Mouse (Mus musculus): ENCODE measurements at regions not wholly inside any gene's neighbourhood (a gene's known extent, or its start where the extent isn't known, plus 50 kb on each side); places are given as distances from the start of the nearest gene placed in this dataset.

DNA sequence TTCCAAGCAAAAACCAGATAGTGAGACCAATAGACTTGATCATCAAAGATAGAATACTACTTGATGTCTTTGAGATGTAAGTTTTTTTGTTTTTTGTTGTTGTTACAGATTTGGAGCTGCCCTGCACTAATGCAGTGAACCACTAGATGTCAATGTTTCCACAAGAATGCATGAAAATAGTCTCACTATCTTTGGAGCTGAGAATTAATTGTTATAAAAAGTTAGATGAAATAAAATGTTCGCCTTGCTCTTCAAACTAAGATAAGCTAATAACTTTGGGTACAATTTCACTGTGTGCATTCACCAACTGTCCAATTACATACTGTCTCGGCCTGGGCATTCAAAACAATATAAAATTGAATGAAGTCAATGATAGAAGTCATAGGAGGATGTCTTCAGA, 223.2 kb upstream of the Agtr1b start:
- H3K27me3 ChIP-seq (ENCODE audit: insufficient read depth, poor library complexity, severe bottlenecking) = no peaks in the 10 kb centered on the region
- no peaks in the 10 kb centered on the region for H3K9me3 ChIP-seq
- no peaks in the 10 kb centered on the region for H3K36me3 ChIP-seq
- no peak overlapping the region for H3K4me3 ChIP-seq
- H3K4me1 ChIP-seq (replicated peaks) = no peaks in the 10 kb centered on the region
- 56% methylated on average over 2 of the region's 2 CpGs for WGBS
- DNase-seq (ENCODE audit: low spot score) = peak; percentile 4
- no peak overlapping the region for H3K27ac ChIP-seq

- H3K4me3 ChIP-seq = no peak overlapping the region
- no peaks in the 10 kb centered on the region for H3K4me1 ChIP-seq (replicated peaks)
- H3K9me3 ChIP-seq = no peaks in the 10 kb centered on the region
- H3K36me3 ChIP-seq = no peaks in the 10 kb centered on the region
- WGBS = 49% methylated on average over 2 of the region's 2 CpGs
- no peak for DNase-seq (ENCODE audit: low spot score)
- H3K27me3 ChIP-seq (ENCODE audit: insufficient read depth, poor library complexity, severe bottlenecking) = no peaks in the 10 kb centered on the region
- no peak overlapping the region for H3K27ac ChIP-seq
Measured at GRCm38 (mm10) chr3:20551563-20551962, 184.6 kb upstream of the Agtr1b start.

GRCm38 (mm10) chr3:20543991-20544390, 177.0 kb upstream of the Agtr1b start:
- 69% methylated on average over 7 of the region's 7 CpGs for WGBS
- Histone ChIP-seq H3K9me3 (peaks cover 5% of the 10 kb centered on the region; the same call in 1 of the 2 replicates), H3K36me3 (no peaks in the 10 kb centered on the region), H3K27ac (no peak overlapping the region), H3K27me3 (ENCODE audit: insufficient read depth, poor library complexity, severe bottlenecking) (no peaks in the 10 kb centered on the region), H3K4me3 (no peak overlapping the region), H3K4me1 (replicated peaks) (no peaks in the 10 kb centered on the region)
- no peak for DNase-seq (ENCODE audit: low spot score)

- Histone ChIP-seq H3K27ac (no peak overlapping the region), H3K36me3 (no peaks in the 10 kb centered on the region), H3K4me1 (replicated peaks) (no peaks in the 10 kb centered on the region), H3K27me3 (ENCODE audit: insufficient read depth, poor library complexity, severe bottlenecking) (no peaks in the 10 kb centered on the region), H3K9me3 (peaks cover 6% of the 10 kb centered on the region), H3K4me3 (no peak overlapping the region)
- 92% methylated on average over 4 of the region's 4 CpGs for WGBS
- no peak for DNase-seq (ENCODE audit: low spot score)
Measured at GRCm38 (mm10) chr3:20538492-20539004, 171.6 kb upstream of the Agtr1b start.

DNA sequence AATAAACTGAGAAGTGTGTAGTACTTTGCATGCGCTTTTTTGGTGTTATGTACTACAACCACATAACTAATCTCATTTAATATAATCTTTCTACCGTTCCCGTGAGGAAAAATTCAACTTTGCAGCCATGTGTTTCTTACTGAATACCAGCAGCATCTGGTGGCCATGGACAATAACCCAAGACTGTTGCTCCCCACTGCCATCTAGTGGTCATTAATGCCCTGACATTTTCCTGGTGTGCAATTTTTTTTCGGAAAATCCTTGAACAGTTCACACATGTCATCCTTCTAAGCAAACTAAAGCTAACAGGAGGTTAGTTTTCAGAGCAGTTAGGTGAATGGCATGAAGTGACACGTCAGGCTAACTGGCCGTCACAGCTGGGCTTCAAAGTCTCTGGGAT, 153.8 kb upstream of the Agtr1b start:
- no peak overlapping the region for H3K27ac ChIP-seq
- WGBS = 61% methylated on average over 6 of the region's 6 CpGs
- H3K4me1 ChIP-seq (replicated peaks) = no peaks in the 10 kb centered on the region
- H3K4me3 ChIP-seq = no peak overlapping the region
- H3K36me3 ChIP-seq = no peaks in the 10 kb centered on the region
- no peaks in the 10 kb centered on the region for H3K27me3 ChIP-seq (ENCODE audit: insufficient read depth, poor library complexity, severe bottlenecking)
- peak; percentile 43 for DNase-seq (ENCODE audit: low spot score)
- H3K9me3 ChIP-seq = no peaks in the 10 kb centered on the region

GRCm38 (mm10) chr3:20509192-20509591, 142.2 kb upstream of the Agtr1b start:
- Histone ChIP-seq H3K4me3 (no peak overlapping the region), H3K27me3 (ENCODE audit: insufficient read depth, poor library complexity, severe bottlenecking) (no peaks in the 10 kb centered on the region), H3K36me3 (no peaks in the 10 kb centered on the region), H3K4me1 (replicated peaks) (no peaks in the 10 kb centered on the region), H3K27ac (no peak overlapping the region), H3K9me3 (no peaks in the 10 kb centered on the region)
- WGBS = 1% methylated on average over 2 of the region's 2 CpGs
- DNase-seq (ENCODE audit: low spot score) = peak; percentile 83

DNA sequence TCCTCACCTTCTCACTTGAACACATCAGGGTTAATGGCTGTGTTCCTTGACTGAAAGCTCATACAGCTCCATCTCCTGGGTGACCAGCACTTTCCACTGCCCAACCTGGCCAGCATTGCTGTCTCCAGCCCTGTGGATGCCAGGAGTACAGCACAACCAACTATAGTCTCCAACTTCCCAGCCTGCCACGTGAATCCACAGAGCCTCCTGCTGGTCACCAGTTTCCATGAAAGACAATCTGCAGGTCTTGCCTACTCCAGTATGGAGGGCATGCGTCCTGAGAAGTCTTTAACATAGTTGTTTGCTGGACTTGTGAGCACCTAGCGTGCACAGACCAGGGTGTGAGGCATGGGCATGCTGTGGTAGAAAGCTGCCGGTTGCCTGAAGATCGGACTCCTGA, 138.6 kb upstream of the Agtr1b start:
- Histone ChIP-seq H3K4me1 (replicated peaks) (no peaks in the 10 kb centered on the region), H3K27me3 (ENCODE audit: insufficient read depth, poor library complexity, severe bottlenecking) (no peaks in the 10 kb centered on the region), H3K36me3 (no peaks in the 10 kb centered on the region), H3K9me3 (no peaks in the 10 kb centered on the region), H3K27ac (no peak overlapping the region), H3K4me3 (no peak overlapping the region)
- 86% methylated on average over 5 of the region's 5 CpGs for WGBS
- DNase-seq (ENCODE audit: low spot score) = no peak

Data from hindbrain, embryonic 10.5 days (tissue).